Mouse (Mus musculus) MEL (cell line): ENCODE results near the gene Myl7. TPM values are rescaled to one million over a fixed set of nuclear protein-coding genes. Genes with fewer than 3 reads are reported as not detected.

Experiments
- DNase-seq: peaks from one replicate; pipeline ENCODE4 v3.0.0; 2011; ENCODE audit warnings: low read depth, low spot score
- H3K27ac ChIP-seq: 2 replicates; pipeline ENCODE4 v1.5.1; 2012; ENCODE audit warnings: low read depth, mild to moderate bottlenecking, control low read depth, low read length, moderate library complexity; ENCODE audit not compliant: control insufficient read depth
- H3K27me3 ChIP-seq, 2 experiments: fragments of 150-350 bp in 1 of 2; sonication (generic) in 1 of 2; 2 replicates each; pipeline ENCODE4 v1.6.1; 2012; ENCODE audit warnings: low read length in 2 of 2, mild to moderate bottlenecking in 2 of 2, improper control_type of control experiment in 1 of 2, moderate library complexity in 1 of 2; ENCODE audit not compliant: insufficient read depth in 2 of 2, control insufficient read depth in 1 of 2
- H3K36me3 ChIP-seq, 2 experiments: 2 replicates each; pipeline ENCODE4 v1.6.1; 2012 to 2014; ENCODE audit warnings: low read length in 2 of 2, improper control_type of control experiment in 1 of 2, inconsistent platforms in 1 of 2, mild to moderate bottlenecking in 1 of 2; ENCODE audit not compliant: insufficient read depth in 2 of 2, control insufficient read depth in 1 of 2
- H3K4me1 ChIP-seq, 2 experiments: fragments of 150-350 bp in 1 of 2; sonication (generic) in 1 of 2; 2 replicates each; pipeline ENCODE4 v1.6.1; 2012; ENCODE audit warnings: low read length in 2 of 2, improper control_type of control experiment in 1 of 2, mild to moderate bottlenecking in 1 of 2; ENCODE audit not compliant: insufficient read depth in 2 of 2, control insufficient read depth in 1 of 2
- H3K4me3 ChIP-seq, 2 experiments: fragments of 150-350 bp in 1 of 2; sonication (generic) in 1 of 2; 2 replicates each; pipeline ENCODE4 v1.5.1; 2012; ENCODE audit warnings: low read depth in 2 of 2, low read length in 2 of 2, mild to moderate bottlenecking in 2 of 2, moderate library complexity in 2 of 2, control low read depth in 1 of 2, improper control_type of control experiment in 1 of 2; ENCODE audit not compliant: control insufficient read depth in 1 of 2, insufficient read depth in 1 of 2
- H3K79me2 ChIP-seq: 2 replicates; pipeline ENCODE4 v1.6.1; 2012; ENCODE audit warnings: mild to moderate bottlenecking, low read length, moderate library complexity; ENCODE audit not compliant: control insufficient read depth, poor library complexity, insufficient read depth
- H3K9ac ChIP-seq: 2 replicates; pipeline ENCODE4 v1.6.1; 2012; ENCODE audit warnings: low read depth, mild to moderate bottlenecking, control low read depth, low read length, moderate library complexity; ENCODE audit not compliant: control insufficient read depth, poor library complexity, severe bottlenecking
- H3K9me3 ChIP-seq: fragments of 150-350 bp; sonication (generic); replicated peaks from 2 replicates; pipeline ENCODE4 v1.6.1; 2012; ENCODE audit warnings: mild to moderate bottlenecking, low read length, improper control_type of control experiment, moderate library complexity; ENCODE audit not compliant: insufficient read depth
- CHD1 ChIP-seq: IDR thresholded peaks from 2 replicates; pipeline ENCODE4 v1.6.1; 2012; ENCODE audit warnings: low read depth, mild to moderate bottlenecking, inconsistent platforms, low read length, improper control_type of control experiment
- CHD2 ChIP-seq: IDR thresholded peaks from 2 replicates; pipeline ENCODE4 v1.6.1; 2011; ENCODE audit warnings: low read length, improper control_type of control experiment
- CTCF ChIP-seq, 3 experiments: IDR thresholded peaks in 2 of 3; conservative IDR thresholded peaks in 1 of 3; 2 replicates each; pipeline ENCODE4 v1.5.1; 2011 to 2012; ENCODE audit warnings: low read length in 3 of 3, low read depth in 2 of 3, mild to moderate bottlenecking in 2 of 3, improper control_type of control experiment in 1 of 3, inconsistent platforms in 1 of 3, mixed read lengths in 1 of 3, moderate library complexity in 1 of 3; ENCODE audit not compliant: control insufficient read depth in 1 of 3, insufficient read depth in 1 of 3, poor library complexity in 1 of 3, severe bottlenecking in 1 of 3
- ELF1 ChIP-seq: IDR thresholded peaks from 2 replicates; pipeline ENCODE4 v1.6.1; 2014; ENCODE audit warnings: low read depth, mild to moderate bottlenecking, inconsistent platforms, low read length, improper control_type of control experiment, moderate library complexity
- EP300 ChIP-seq, 2 experiments: IDR thresholded peaks; 2 replicates each; pipeline ENCODE4 v1.6.1; 2011; ENCODE audit warnings: improper control_type of control experiment in 2 of 2, low read length in 2 of 2, low read depth in 1 of 2, mild to moderate bottlenecking in 1 of 2
- ETS1 ChIP-seq: IDR thresholded peaks from 2 replicates; pipeline ENCODE4 v1.6.1; 2012; ENCODE audit warnings: low read depth, mild to moderate bottlenecking, inconsistent platforms, low read length, improper control_type of control experiment, moderate library complexity
- GABPA ChIP-seq: IDR thresholded peaks from 2 replicates; pipeline ENCODE4 v1.6.1; 2012; ENCODE audit warnings: low read depth, mild to moderate bottlenecking, inconsistent platforms, low read length, improper control_type of control experiment, moderate library complexity
- GATA1 ChIP-seq: IDR thresholded peaks from 2 replicates; pipeline ENCODE4 v1.6.1; 2011; ENCODE audit warnings: low read depth, low read length, improper control_type of control experiment
- HCFC1 ChIP-seq: IDR thresholded peaks from 2 replicates; pipeline ENCODE4 v1.6.1; 2012; ENCODE audit warnings: low read depth, mild to moderate bottlenecking, inconsistent platforms, low read length, improper control_type of control experiment, moderate library complexity
- JUND ChIP-seq: IDR thresholded peaks from 2 replicates; pipeline ENCODE4 v1.6.1; 2011; ENCODE audit warnings: low read depth, mild to moderate bottlenecking, improper control_type of control experiment, low read length
- MAFK ChIP-seq: IDR thresholded peaks from 2 replicates; pipeline ENCODE4 v1.6.1; 2011; ENCODE audit warnings: low read depth, mild to moderate bottlenecking, low read length, improper control_type of control experiment, borderline replicate concordance
- MAX ChIP-seq: IDR thresholded peaks from 2 replicates; pipeline ENCODE4 v1.6.1; 2011; ENCODE audit warnings: low read length, improper control_type of control experiment
- MAZ ChIP-seq: IDR thresholded peaks from 2 replicates; pipeline ENCODE4 v1.6.1; 2012; ENCODE audit warnings: low read depth, mild to moderate bottlenecking, inconsistent platforms, low read length, improper control_type of control experiment
- MEF2A ChIP-seq: IDR thresholded peaks from 2 replicates; pipeline ENCODE4 v1.6.1; 2014; ENCODE audit warnings: low read depth, mild to moderate bottlenecking, inconsistent platforms, low read length, improper control_type of control experiment; ENCODE audit not compliant: poor library complexity, insufficient replicate concordance, severe bottlenecking; ENCODE audit errors: extremely low read depth
- NELFE ChIP-seq: IDR thresholded peaks from 2 replicates; pipeline ENCODE4 v1.6.1; 2011; ENCODE audit warnings: low read depth, low read length, improper control_type of control experiment
- NRF1 ChIP-seq: IDR thresholded peaks from 2 replicates; pipeline ENCODE4 v1.6.1; 2014; ENCODE audit warnings: low read depth, mild to moderate bottlenecking, inconsistent platforms, low read length, improper control_type of control experiment, moderate library complexity; ENCODE audit not compliant: poor library complexity, insufficient read depth, severe bottlenecking
- POLR2AphosphoS2 ChIP-seq: IDR thresholded peaks from 2 replicates; pipeline ENCODE4 v1.6.1; 2011; ENCODE audit warnings: low read length, improper control_type of control experiment
- POLR2AphosphoS5 ChIP-seq: IDR thresholded peaks from 2 replicates; pipeline ENCODE4 v1.6.1; 2012; ENCODE audit warnings: low read depth, borderline replicate concordance, mild to moderate bottlenecking, inconsistent platforms, low read length, moderate library complexity, mixed read lengths
- TBP ChIP-seq: IDR thresholded peaks from 2 replicates; pipeline ENCODE4 v1.8.0; 2011; ENCODE audit warnings: low read depth, low read length, improper control_type of control experiment
- USF1 ChIP-seq: IDR thresholded peaks from 2 replicates; pipeline ENCODE4 v1.6.1; 2014; ENCODE audit warnings: low read depth, mild to moderate bottlenecking, inconsistent platforms, low read length, improper control_type of control experiment, moderate library complexity
- ZMIZ1 ChIP-seq: IDR thresholded peaks from 2 replicates; pipeline ENCODE4 v1.6.1; 2012; ENCODE audit warnings: low read depth, mild to moderate bottlenecking, inconsistent platforms, low read length, improper control_type of control experiment, moderate library complexity
- ZNF384 ChIP-seq: IDR thresholded peaks from 2 replicates; pipeline ENCODE4 v1.6.1; 2012; ENCODE audit warnings: low read depth, mild to moderate bottlenecking, inconsistent platforms, low read length, improper control_type of control experiment
- polyA plus RNA-seq, 2 experiments: library from polyadenylated mRNA; stranded (reverse) in 1 of 2; unstranded in 1 of 2; fragments of >175 nt in 1 of 2; fragments of >200 nt in 1 of 2; gene quantifications; 2 replicates each; pipeline versions ENCODE4 v1.2.1 to v1.2.4; 2012; ENCODE audit warnings: low replicate concordance in 2 of 2, low read depth in 1 of 2; ENCODE audit not compliant: insufficient read length in 2 of 2, insufficient read depth in 1 of 2, missing spikeins in 1 of 2
- total RNA-seq: library from RNA; depleted of rRNA; stranded (reverse); fragments of 300-350 nt; gene quantifications from 2 replicates; pipeline ENCODE4 v1.2.3, GENCODE M21; 2012

Gene Myl7
- total and polyA plus RNA-seq, 3 experiments: not detected

DNA sequence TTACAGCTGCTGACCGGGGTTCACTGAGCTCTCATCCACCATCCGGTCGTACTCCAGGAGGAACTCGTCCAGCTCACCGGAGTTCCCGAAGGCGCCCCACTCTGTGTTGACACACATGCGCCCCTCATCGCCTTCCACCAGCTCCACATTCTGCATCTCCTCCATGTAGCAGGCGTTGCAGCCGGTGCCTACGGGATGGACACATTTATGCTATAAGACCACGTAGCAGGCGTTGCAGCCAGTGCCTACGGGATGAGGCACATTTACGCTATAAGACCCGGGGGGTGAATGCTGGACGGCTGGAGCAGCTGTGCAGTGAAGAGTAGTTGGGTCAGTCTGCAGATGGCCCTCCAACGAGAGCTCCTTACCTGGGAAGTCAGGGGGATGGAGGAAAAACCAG is 5.8 kb upstream of the Myl7 start:
- Histone ChIP-seq H3K4me3 (no peak overlapping the region), H3K9ac (no peak overlapping the region), H3K36me3 (no peaks in the 10 kb centered on the region), H3K4me1 (0 out of 4 replicates have a peak, but pooled peaks cover 0 to 2% of the 10 kb centered on the region in 2 experiments), H3K27me3 (peaks cover 0 to 5% of the 10 kb centered on the region in 2 experiments; a peak in 3 of 4 replicates), H3K79me2 (no peaks in the 10 kb centered on the region), H3K9me3 (no peaks in the 10 kb centered on the region), H3K27ac (no peak overlapping the region)
- no peak for DNase-seq
- no peak for TF ChIP-seq MAZ
- no peak for TF ChIP-seq GABPA
- TF ChIP-seq MAFK: no peak

DNA sequence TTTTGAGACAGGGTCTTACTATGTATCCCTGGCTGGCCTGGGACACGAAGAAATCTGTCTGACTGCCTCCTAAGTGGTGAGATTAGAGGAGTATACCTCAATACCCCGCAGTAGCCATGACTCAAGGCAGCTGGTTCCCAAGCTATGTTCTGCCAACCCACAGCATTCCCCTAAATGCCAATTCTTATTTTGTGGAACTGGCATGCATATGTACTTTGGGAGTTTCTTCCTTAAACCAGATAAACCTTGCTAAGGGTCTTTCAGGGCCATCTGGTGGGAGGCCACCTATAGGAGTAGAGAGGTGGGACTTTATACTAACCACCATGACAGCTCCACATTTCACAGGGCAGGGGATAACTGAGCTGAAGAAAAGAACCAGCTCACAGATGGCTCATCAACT is 5.3 kb upstream of the Myl7 start:
- Histone ChIP-seq H3K36me3 (no peaks in the 10 kb centered on the region), H3K4me3 (no peak overlapping the region), H3K9me3 (no peaks in the 10 kb centered on the region), H3K9ac (no peak overlapping the region), H3K79me2 (no peaks in the 10 kb centered on the region), H3K4me1 (0 out of 4 replicates have a peak, but pooled peaks cover 0 to 2% of the 10 kb centered on the region in 2 experiments), H3K27me3 (peaks cover 0 to 5% of the 10 kb centered on the region in 2 experiments; a peak in 3 of 4 replicates), H3K27ac (no peak overlapping the region)
- DNase-seq: no peak
- TF ChIP-seq MEF2A (no peak), CTCF (IDR thresholded peaks at IDR 0.05 in 2 of 3, conservative IDR thresholded peaks at IDR 0.05 in 1 of 3; ENCODE audit: control insufficient read depth in 1 of 3, insufficient read depth in 1 of 3, low read depth in 2 of 3, low read length in 3 of 3, poor library complexity in 1 of 3, severe bottlenecking in 1 of 3) (no peak), MAFK (no peak), ZNF384 (no peak), ZMIZ1 (no peak), USF1 (no peak), NELFE (no peak), CHD1 (no peak), ETS1 (no peak), GATA1 (no peak), TBP (no peak), JUND (no peak), HCFC1 (no peak), POLR2AphosphoS5 (no peak), NRF1 (no peak), ELF1 (no peak), CHD2 (no peak), MAX (no peak), EP300 (IDR thresholded peaks at IDR 0.05; ENCODE audit: low read depth in 1 of 2, low read length in 2 of 2) (no peak), POLR2AphosphoS2 (no peak)
